Mouse (Mus musculus) intestine, embryonic 15.5 days (tissue): ENCODE data around the gene Gm498. TPM values are rescaled to one million over a fixed set of nuclear protein-coding genes. Genes with fewer than 3 reads are reported as not detected.

Source experiments
- ATAC-seq: fragments of 200-750 bp; cut with Nextera tagmentation; 2 replicates; pipeline ENCODE4 v1.8.0; 2017; ENCODE audit warnings: moderate TSS enrichment, moderate library complexity
- H3K27ac ChIP-seq: fragments of 300-500 bp; sonication (generic); 2 replicates; pipeline ENCODE4 v1.5.1; 2015; ENCODE audit warnings: mild to moderate bottlenecking, inconsistent platforms
- H3K27me3 ChIP-seq: fragments of 300-500 bp; sonication (generic); replicated peaks from 2 replicates; pipeline ENCODE4 v1.6.1; 2015; ENCODE audit warnings: inconsistent platforms
- H3K36me3 ChIP-seq: fragments of 300-500 bp; sonication (generic); 2 replicates; pipeline ENCODE4 v1.6.1; 2015; ENCODE audit warnings: inconsistent platforms
- H3K4me1 ChIP-seq: fragments of 300-500 bp; sonication (generic); replicated peaks from 2 replicates; pipeline ENCODE4 v1.6.1; 2015; ENCODE audit warnings: inconsistent platforms
- H3K4me2 ChIP-seq: fragments of 300-500 bp; sonication (generic); replicated peaks from 2 replicates; pipeline ENCODE4 v1.6.1; 2015; ENCODE audit warnings: mild to moderate bottlenecking, inconsistent platforms
- H3K4me3 ChIP-seq: fragments of 300-500 bp; sonication (generic); replicated peaks from 2 replicates; pipeline ENCODE4 v1.5.1; 2015; ENCODE audit warnings: inconsistent platforms
- H3K9ac ChIP-seq: fragments of 300-500 bp; sonication (generic); 2 replicates; pipeline ENCODE4 v1.6.1; 2015; ENCODE audit warnings: inconsistent platforms
- H3K9me3 ChIP-seq: fragments of 300-500 bp; sonication (generic); 2 replicates; pipeline ENCODE4 v1.6.1; 2016; ENCODE audit warnings: inconsistent platforms
- WGBS: fragments of 180-500 bp; shearing (Covaris S2); methylation state at CpG from one replicate; pipeline ENCODE4 v1.1.7; 2015; 5-methylcytosine and 5-hydroxymethylcytosine counted together
- polyA plus RNA-seq: library from polyadenylated mRNA; unstranded; fragments of >200 nt; fragmentation: Nextera tagmentation; extraction: Ambion mirVana; gene quantifications from 2 replicates; pipeline ENCODE4 v1.2.1, GENCODE M21; 2015

Gene Gm498
- polyA plus RNA-seq, 1 experiment from 2014 or later: not detected

DNA sequence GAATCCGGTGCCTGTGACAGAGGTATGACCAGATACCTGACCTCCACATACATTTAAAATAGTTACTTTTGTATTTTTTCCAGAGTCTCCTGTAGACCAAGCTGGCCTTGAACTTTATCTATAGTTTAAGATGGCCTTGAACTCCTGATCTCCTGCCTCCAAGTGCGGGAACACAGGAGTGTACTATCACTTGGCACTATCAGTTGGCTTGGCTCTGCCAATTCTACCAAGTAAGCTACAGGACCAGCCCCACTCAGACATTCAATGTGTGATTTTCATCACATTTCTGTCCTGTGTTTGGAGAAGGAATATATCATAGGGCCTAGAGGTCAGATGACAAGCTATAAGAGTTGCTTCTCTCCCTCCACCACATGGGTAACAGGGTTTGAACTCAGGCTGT is 32.3 kb upstream of the Gm498 start:
- no peaks in the 10 kb centered on the region for H3K9me3 ChIP-seq
- WGBS: 79% methylated on average over 2 of the region's 2 CpGs
- no peaks in the 10 kb centered on the region for H3K27me3 ChIP-seq
- peaks cover 42% of the 10 kb centered on the region for H3K4me1 ChIP-seq
- ATAC-seq: no peak
- no peak overlapping the region for H3K4me3 ChIP-seq
- H3K9ac ChIP-seq: no peak overlapping the region
- peaks cover 19% of the 10 kb centered on the region for H3K36me3 ChIP-seq
- H3K4me2 ChIP-seq: no peak overlapping the region
- 0 out of 2 replicates have a peak overlapping the region, but pooled peaks have one; percentile 44 for H3K27ac ChIP-seq

DNA sequence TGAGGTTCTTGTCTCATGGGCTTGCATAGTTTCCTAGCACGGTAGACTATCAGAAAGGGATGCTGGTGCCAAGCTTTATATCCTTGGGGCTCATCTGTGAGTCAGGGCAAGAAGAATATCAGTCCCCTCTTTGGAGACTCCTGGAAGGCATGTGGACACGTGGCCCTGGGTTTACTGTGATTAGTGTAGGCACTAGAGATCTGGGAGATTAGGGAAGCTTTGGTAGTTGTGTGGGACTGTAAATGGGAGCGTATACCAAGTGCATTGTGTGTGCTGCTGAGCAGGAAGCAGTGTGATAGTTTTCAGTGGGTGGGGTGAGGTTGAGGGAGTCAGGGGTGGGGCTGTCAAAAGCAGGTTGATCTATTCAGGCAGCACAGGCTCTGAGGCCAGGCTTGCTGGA is 31.7 kb upstream of the Gm498 start:
- H3K4me3 ChIP-seq: no peak overlapping the region
- H3K27ac ChIP-seq: 0 out of 2 replicates have a peak overlapping the region, but pooled peaks have one; percentile 44
- peaks cover 41% of the 10 kb centered on the region for H3K4me1 ChIP-seq
- H3K27me3 ChIP-seq: no peaks in the 10 kb centered on the region
- 37% methylated on average over 3 of the region's 3 CpGs for WGBS
- ATAC-seq: peak; percentile 61
- no peak overlapping the region for H3K9ac ChIP-seq
- peak overlapping the region; percentile 15 for H3K4me2 ChIP-seq
- peaks cover 21% of the 10 kb centered on the region for H3K36me3 ChIP-seq
- H3K9me3 ChIP-seq: no peaks in the 10 kb centered on the region

DNA sequence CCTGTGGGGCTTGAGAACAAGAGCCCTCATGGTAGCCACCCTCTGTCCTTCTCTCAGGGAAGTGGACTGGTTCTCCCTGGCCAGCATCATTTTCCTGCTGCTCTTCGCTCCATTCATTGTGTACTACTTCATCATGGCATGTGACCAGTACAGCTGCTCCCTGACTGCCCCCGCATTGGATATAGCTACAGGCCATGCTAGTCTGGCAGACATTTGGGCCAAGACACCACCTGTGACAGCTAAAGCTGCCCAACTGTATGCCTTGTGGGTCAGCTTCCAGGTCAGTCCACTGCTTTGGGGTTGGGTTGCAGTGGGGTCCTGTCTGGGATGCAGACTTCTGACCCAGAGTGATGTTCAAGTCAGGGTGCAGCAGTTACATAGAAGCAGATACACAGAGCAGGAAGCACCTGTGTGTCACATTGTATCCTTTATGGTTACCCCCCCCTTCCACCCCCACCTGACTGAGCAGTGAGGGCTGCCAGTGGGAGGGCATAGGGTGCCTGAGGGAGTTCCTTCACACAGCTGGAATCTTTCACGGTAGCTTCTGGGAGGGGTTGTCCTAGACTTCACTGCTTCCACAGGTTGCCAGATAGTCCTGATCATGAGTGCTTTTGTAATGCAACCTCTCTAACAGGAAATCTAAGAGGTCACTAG is 28.8 kb upstream of the Gm498 start:
- Histone ChIP-seq H3K9me3 (no peaks in the 10 kb centered on the region), H3K27me3 (no peaks in the 10 kb centered on the region), H3K4me2 (no peak overlapping the region), H3K27ac (no peak overlapping the region), H3K36me3 (peaks cover 43% of the 10 kb centered on the region), H3K9ac (no peak overlapping the region), H3K4me3 (no peak overlapping the region), H3K4me1 (peaks cover 24% of the 10 kb centered on the region)
- 86% methylated on average over 3 of the region's 3 CpGs for WGBS
- no peak for ATAC-seq

DNA sequence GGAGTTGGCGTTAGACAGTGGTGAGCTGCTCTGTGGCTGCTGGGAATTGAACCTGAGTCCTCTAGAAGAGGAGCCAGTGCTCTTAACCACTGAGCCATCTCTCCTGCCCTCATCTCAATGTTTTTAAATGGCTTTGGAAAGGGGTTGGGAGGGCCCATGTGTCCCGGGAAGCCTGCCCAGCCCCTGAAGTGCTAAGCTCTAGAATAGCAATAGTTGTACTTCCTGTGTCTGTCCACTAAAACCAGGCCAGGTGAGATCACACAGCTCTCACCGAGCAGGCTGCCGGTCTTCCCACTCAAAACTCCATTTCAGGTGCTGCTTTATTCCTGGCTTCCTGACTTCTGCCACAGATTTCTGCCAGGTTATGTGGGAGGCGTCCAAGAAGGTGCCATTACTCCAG is 26.5 kb upstream of the Gm498 start:
- peaks cover 4% of the 10 kb centered on the region; the same call in 1 of the 2 replicates for H3K4me1 ChIP-seq
- peaks cover 61% of the 10 kb centered on the region for H3K36me3 ChIP-seq
- no peak overlapping the region for H3K27ac ChIP-seq
- no peaks in the 10 kb centered on the region for H3K27me3 ChIP-seq
- no peak overlapping the region for H3K4me3 ChIP-seq
- ATAC-seq: no peak
- H3K9ac ChIP-seq: no peak overlapping the region
- H3K9me3 ChIP-seq: no peaks in the 10 kb centered on the region
- WGBS: 93% methylated on average over 5 of the region's 5 CpGs
- no peak overlapping the region for H3K4me2 ChIP-seq

DNA sequence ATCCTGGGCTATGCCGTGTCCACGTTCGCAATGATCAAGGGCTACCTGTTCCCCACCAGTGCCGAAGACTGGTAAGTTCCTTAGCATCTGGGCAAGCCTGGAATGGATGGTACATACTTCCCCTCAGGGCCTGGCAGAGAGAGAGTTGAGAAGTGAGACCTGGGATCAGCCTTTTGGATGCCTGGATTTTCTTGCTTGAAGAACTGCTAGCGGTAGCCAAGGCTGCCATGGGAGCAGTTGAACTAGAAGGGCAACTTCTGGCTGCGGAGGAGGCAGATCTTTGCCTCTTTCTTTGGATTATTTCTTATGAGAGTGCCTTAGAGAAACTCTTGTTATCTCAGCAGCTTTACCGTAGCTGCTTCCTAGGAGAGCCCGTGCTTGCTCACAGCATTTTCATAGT is 25.3 kb upstream of the Gm498 start:
- Histone ChIP-seq H3K4me2 (no peak overlapping the region), H3K27ac (no peak overlapping the region), H3K27me3 (no peaks in the 10 kb centered on the region), H3K36me3 (peaks cover 73% of the 10 kb centered on the region), H3K4me3 (no peak overlapping the region), H3K9ac (no peak overlapping the region), H3K9me3 (no peaks in the 10 kb centered on the region), H3K4me1 (no peaks in the 10 kb centered on the region)
- 98% methylated on average over 8 of the region's 8 CpGs for WGBS
- no peak for ATAC-seq

DNA sequence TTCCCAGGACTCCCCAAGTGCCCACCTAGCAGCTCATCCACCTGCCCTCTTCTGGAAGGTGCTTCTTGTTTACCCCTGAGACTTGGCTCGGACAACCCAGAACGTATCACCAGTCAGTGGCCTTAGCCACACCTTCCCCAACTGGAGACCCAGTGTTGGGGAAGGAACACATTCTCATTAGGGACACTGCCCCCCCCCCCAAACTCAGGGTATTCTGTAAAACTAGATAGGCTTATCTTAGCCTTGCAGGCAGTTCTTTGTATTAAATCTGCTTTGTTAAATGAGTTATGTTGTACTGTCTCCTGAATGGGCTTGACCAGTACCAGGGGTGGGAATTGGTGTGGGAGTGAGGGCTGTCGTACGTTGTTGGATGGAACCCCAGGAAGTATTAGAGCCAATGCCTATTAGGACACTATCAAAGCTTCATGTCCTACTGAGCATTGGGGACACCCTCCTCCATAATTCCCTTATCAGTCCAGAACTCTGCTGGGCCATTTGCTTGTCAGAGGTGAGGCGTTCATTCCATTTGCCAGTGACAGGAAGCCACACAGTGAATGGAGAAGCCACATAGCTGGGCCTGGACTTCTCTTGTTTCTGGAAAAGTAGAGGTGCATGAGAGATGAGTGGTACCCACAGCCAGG is 18.4 kb upstream of the Gm498 start:
- H3K27me3 ChIP-seq: no peaks in the 10 kb centered on the region
- H3K9ac ChIP-seq: no peak overlapping the region
- 82% methylated on average over 5 of the region's 5 CpGs for WGBS
- peak; percentile 44; the same call in 1 of the 2 replicates for ATAC-seq
- H3K4me1 ChIP-seq: 0 out of 2 replicates have a peak, but pooled peaks cover 2% of the 10 kb centered on the region
- H3K36me3 ChIP-seq: peaks cover 34% of the 10 kb centered on the region
- H3K9me3 ChIP-seq: no peaks in the 10 kb centered on the region
- no peak overlapping the region for H3K4me2 ChIP-seq
- peak overlapping the region; percentile 25; the same call in 1 of the 2 replicates for H3K27ac ChIP-seq
- H3K4me3 ChIP-seq: no peak overlapping the region

DNA sequence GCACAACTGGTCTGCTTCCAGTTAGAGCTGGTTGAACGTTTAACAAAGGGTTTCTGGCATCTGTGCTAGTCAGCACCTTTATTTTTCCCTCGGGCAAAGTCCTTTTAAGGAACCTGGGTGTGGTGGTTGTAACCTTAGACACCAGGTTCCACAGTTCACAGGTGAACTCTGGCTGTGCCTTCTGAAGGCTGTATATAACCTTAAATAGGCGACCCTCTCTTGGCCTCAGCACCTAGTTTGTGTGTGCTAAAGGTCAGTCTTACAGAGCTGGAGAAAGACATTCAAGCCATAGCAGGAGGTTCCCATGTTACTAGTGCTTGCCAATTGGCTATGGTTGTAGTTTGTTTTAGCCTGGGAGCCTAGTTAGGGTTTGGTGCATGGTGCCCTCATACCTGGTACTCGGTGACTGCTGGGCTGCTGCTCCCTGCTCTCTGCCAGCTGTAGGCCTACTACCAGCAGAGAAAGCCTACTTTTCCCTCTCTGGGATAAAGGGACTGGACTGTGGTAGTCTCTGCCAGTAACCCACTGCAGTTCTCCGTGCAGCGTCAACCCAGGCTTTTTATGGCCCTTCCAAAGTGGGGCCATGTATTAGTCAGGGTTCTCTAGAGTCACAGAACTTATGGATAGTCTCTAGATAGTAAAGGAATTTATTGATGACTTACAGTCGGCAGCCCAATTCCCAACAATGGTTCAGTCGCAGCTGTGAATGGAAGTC is 17.7 kb upstream of the Gm498 start:
- Histone ChIP-seq H3K4me2 (no peak overlapping the region), H3K9ac (no peak overlapping the region), H3K27me3 (no peaks in the 10 kb centered on the region), H3K4me1 (0 out of 2 replicates have a peak, but pooled peaks cover 2% of the 10 kb centered on the region), H3K4me3 (no peak overlapping the region), H3K9me3 (no peaks in the 10 kb centered on the region), H3K36me3 (peaks cover 28% of the 10 kb centered on the region), H3K27ac (peak overlapping the region; percentile 75)
- ATAC-seq: peak; percentile 95
- WGBS: 77% methylated on average over 7 of the region's 8 CpGs

DNA sequence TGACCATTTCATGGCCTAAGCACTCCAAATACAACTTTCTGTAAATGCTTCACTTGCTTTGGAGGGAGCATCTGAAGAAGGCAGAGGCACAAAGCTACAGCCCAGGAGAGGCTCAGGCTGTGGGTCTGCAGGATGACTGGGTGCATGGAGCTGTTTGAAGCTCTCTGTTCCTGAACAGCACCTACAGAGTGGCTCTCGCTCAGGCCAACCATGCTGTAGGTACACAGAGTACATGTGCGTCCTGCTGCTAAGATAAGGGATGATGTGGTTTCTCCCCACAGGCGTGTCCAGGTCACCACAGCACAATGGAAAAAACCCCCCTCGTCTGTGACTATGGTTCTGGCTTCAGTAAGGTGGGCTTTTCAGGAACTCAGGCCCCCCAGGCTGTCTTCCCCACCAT is 2.2 kb downstream of the Gm498 start:
- WGBS: 72% methylated on average over 4 of the region's 4 CpGs
- no peak overlapping the region for H3K9ac ChIP-seq
- H3K4me2 ChIP-seq: no peak overlapping the region
- H3K4me3 ChIP-seq: no peak overlapping the region
- H3K36me3 ChIP-seq: no peaks in the 10 kb centered on the region
- H3K27me3 ChIP-seq: no peaks in the 10 kb centered on the region
- no peaks in the 10 kb centered on the region for H3K4me1 ChIP-seq
- no peak for ATAC-seq
- no peak overlapping the region for H3K27ac ChIP-seq
- no peaks in the 10 kb centered on the region for H3K9me3 ChIP-seq

DNA sequence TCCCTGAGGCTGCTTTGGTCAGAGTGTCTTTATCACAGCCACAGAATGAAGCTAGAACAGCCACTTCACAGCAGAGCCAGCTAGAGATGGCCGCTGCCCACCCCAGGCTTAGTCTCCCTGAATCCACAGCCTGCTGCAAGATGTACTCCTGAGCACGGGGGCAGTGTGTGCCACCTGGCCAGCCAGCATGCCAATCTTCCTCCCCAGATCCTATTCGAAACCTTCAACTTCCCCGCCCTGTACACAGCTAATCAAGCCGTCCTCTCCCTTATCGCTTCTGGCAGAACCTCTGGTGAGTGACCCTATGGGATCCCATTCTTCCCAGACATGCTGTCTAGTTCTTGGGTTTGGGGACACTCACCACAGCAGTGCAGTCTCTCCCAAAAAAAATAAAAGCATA is 17.1 kb downstream of the Gm498 start:
- no peak for ATAC-seq
- no peaks in the 10 kb centered on the region for H3K4me1 ChIP-seq
- H3K4me3 ChIP-seq: no peak overlapping the region
- 79% methylated on average over 6 of the region's 6 CpGs for WGBS
- H3K4me2 ChIP-seq: no peak overlapping the region
- H3K27ac ChIP-seq: no peak overlapping the region
- no peaks in the 10 kb centered on the region for H3K9me3 ChIP-seq
- no peaks in the 10 kb centered on the region for H3K27me3 ChIP-seq
- H3K36me3 ChIP-seq: no peaks in the 10 kb centered on the region
- no peak overlapping the region for H3K9ac ChIP-seq

DNA sequence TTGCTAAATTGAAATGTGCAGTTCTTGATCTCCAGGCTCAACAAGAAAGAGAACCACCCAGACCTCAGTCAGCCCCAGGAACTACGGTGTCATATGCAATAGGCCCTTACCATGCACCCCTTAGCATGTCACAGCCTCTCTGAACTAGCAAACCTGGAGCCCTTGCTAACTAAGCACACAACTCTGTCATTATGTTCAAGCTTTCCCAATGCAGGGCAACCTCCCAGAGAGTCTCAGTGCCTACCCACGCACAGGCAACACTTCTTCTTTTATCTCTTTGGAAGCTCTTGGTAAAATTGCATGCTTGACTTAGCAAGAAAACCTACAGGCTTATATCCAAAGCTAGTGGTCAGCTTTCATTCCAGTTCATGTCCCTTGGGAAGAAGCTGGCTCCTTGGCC is 24.5 kb downstream of the Gm498 start:
- H3K9me3 ChIP-seq: no peaks in the 10 kb centered on the region
- no peak overlapping the region for H3K27ac ChIP-seq
- no peak for ATAC-seq
- no peak overlapping the region for H3K4me2 ChIP-seq
- H3K36me3 ChIP-seq: no peaks in the 10 kb centered on the region
- H3K27me3 ChIP-seq: no peaks in the 10 kb centered on the region
- 85% methylated on average over 2 of the region's 2 CpGs for WGBS
- no peak overlapping the region for H3K4me3 ChIP-seq
- no peak overlapping the region for H3K9ac ChIP-seq
- H3K4me1 ChIP-seq: no peaks in the 10 kb centered on the region

DNA sequence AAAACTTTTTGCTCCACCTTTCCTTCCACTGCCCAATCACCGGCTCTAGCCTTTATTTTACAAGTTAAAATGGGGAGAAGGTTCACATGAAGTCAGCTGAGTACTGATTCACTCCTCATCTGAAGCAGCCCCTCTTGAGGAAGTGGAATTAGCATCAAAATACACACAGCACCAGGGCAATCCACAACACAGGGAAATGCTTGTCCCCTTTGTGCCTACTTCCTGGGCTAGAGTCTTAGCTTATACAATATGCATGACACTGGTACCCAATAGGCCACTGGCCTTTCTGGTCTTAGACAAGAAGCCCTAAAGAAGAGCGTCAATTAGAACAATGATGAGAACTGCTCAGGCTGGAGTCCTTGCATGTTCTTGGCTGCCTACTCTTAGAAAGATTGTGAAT is 25.7 kb downstream of the Gm498 start:
- Histone ChIP-seq H3K9me3 (no peaks in the 10 kb centered on the region), H3K36me3 (no peaks in the 10 kb centered on the region), H3K27ac (no peak overlapping the region), H3K27me3 (no peaks in the 10 kb centered on the region), H3K4me2 (no peak overlapping the region), H3K4me3 (no peak overlapping the region), H3K4me1 (no peaks in the 10 kb centered on the region), H3K9ac (no peak overlapping the region)
- WGBS: 74% methylated on average over 2 of the region's 2 CpGs
- ATAC-seq: no peak

DNA sequence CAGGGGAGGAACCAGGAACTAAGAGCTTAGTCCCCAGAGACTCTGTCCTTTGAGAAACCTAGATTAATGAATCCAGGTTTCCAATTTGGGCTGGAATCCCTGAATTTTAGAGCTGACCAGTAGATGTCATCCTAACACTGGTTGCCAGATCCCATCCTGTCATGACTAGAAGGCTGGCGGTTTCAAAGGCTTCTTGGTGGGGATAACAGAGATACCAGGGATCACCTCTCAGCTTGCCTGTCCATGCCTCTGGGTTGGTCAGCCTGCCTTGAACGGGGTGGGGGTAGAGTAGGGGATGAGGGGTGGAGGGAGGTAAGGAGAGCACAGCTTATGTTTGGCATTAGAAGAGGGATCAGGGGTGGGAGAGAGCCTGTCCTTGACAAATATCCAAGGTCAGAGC is 34.0 kb downstream of the Gm498 start:
- no peak overlapping the region for H3K4me3 ChIP-seq
- no peak overlapping the region for H3K27ac ChIP-seq
- H3K9me3 ChIP-seq: no peaks in the 10 kb centered on the region
- ATAC-seq: no peak
- no peaks in the 10 kb centered on the region for H3K27me3 ChIP-seq
- no peak overlapping the region for H3K4me2 ChIP-seq
- H3K9ac ChIP-seq: no peak overlapping the region
- 23% methylated on average over 2 of the region's 2 CpGs for WGBS
- no peaks in the 10 kb centered on the region for H3K36me3 ChIP-seq
- no peaks in the 10 kb centered on the region for H3K4me1 ChIP-seq
